ENCODE assay signal across 11 mouse cellular contexts in genomic region chr6:72645364-72645763, GRCm38 (mm10).
"Had no signal": no experiment of that assay in that cellular context is flagged by ENCODE, and none has a peak within 500 bp of the region (broad histone marks: within the 10 kb centered on the region; RNA-seq: fewer than 3 reads in every experiment).

No protein-coding gene starts in this region.

- H3K4me3 ChIP-seq: kidney, embryonic 15.5 days; limb, embryonic 13.5 days; midbrain, embryonic 13.5 days; neural tube, embryonic 12.5 days had no signal

- H3K27me3 ChIP-seq: kidney, embryonic 15.5 days; limb, embryonic 13.5 days; midbrain, embryonic 13.5 days; neural tube, embryonic 12.5 days had no signal

- H3K27ac ChIP-seq: kidney, embryonic 15.5 days; limb, embryonic 13.5 days; liver, embryonic 14.5 days; midbrain, embryonic 13.5 days; neural tube, embryonic 12.5 days had no signal

- H3K4me2 ChIP-seq: kidney, embryonic 15.5 days; limb, embryonic 13.5 days; midbrain, embryonic 13.5 days; neural tube, embryonic 12.5 days had no signal

- H3K9me3 ChIP-seq: kidney, embryonic 15.5 days; limb, embryonic 13.5 days; midbrain, embryonic 13.5 days; neural tube, embryonic 12.5 days had no signal

- H3K9ac ChIP-seq: kidney, embryonic 15.5 days; limb, embryonic 13.5 days; liver, embryonic 14.5 days; midbrain, embryonic 13.5 days; neural tube, embryonic 12.5 days had no signal

- DNase-seq: kidney, postnatal 14 days; left cerebral cortex, postnatal 4 days; lung, adult 18-20 months; spleen, adult 18-20 months; thymus, adult 18-20 months; thymus, postnatal 14 days had no signal

- H3K36me3 ChIP-seq: midbrain, embryonic 13.5 days; neural tube, embryonic 12.5 days had no signal

- ATAC-seq: midbrain, embryonic 13.5 days had no signal

- H3K4me1 ChIP-seq: midbrain, embryonic 13.5 days; neural tube, embryonic 12.5 days had no signal
